9 mouse cellular contexts compared by ENCODE assay signal in genomic region chr12:102719552-102720315, GRCm38 (mm10). TPM values are rescaled to one million over a fixed set of nuclear protein-coding genes. Genes with fewer than 3 reads are reported as not detected.
DNase-seq lines count a peak whose midpoint lies in the region; ATAC-seq and TF ChIP-seq lines count a peak whose summit lies in the region.
"Had no signal": no experiment of that assay in that cellular context is flagged by ENCODE, and none has a peak within 500 bp of the region (broad histone marks: within the 10 kb centered on the region; RNA-seq: fewer than 3 reads in every experiment).

No protein-coding gene starts in this region.

- 26% methylated on average over 13 of the region's 13 CpGs for WGBS in heart, postnatal 0 days
- WGBS in limb, embryonic 12.5 days = 31% methylated on average over 13 of the region's 13 CpGs
- WGBS in neural tube, embryonic 14.5 days = 28% methylated on average over 13 of the region's 13 CpGs

- H3K9ac ChIP-seq in heart, postnatal 0 days (replicated peaks; ENCODE audit: low read depth, low read length) = no peak overlapping the region
- H3K9ac ChIP-seq in limb, embryonic 12.5 days (replicated peaks) = no peak overlapping the region
- H3K9ac ChIP-seq in neural tube, embryonic 14.5 days (replicated peaks; ENCODE audit: low read depth, low read length) = no peak overlapping the region

- H3K4me3 ChIP-seq in heart, postnatal 0 days (ENCODE audit: low read depth, low read length) = no peak overlapping the region
- no peak overlapping the region for H3K4me3 ChIP-seq in limb, embryonic 12.5 days (replicated peaks)
- no peak overlapping the region for H3K4me3 ChIP-seq in neural tube, embryonic 14.5 days (ENCODE audit: low read depth, low read length)

- no peak overlapping the region for H3K4me2 ChIP-seq in heart, postnatal 0 days (ENCODE audit: low read depth, low read length)
- peak overlapping the region; percentile 39 for H3K4me2 ChIP-seq in limb, embryonic 12.5 days
- H3K4me2 ChIP-seq in neural tube, embryonic 14.5 days (ENCODE audit: low read depth, low read length) = no peak overlapping the region

- ATAC-seq in cerebellum, adult (ENCODE audit: insufficient number of reproducible peaks, low FRiP score, low TSS enrichment) = 0 out of 2 replicates have a peak, but pooled peaks have one; percentile 31
- ATAC-seq in heart, postnatal 0 days (ENCODE audit: insufficient read depth, low read depth) = peak; percentile 77; the same call in 1 of the 2 replicates
- peak; percentile 50; the same call in 1 of the 2 replicates for ATAC-seq in limb, embryonic 12.5 days (ENCODE audit: insufficient number of reproducible peaks, insufficient read depth, low FRiP score, low TSS enrichment, low read depth)
- ATAC-seq in neural tube, embryonic 14.5 days (ENCODE audit: low read depth) = peak; percentile 89

- H3K27me3 ChIP-seq in heart, postnatal 0 days (ENCODE audit: control insufficient read depth, insufficient read depth, low read length) = no peaks in the 10 kb centered on the region
- no peaks in the 10 kb centered on the region for H3K27me3 ChIP-seq in limb, embryonic 12.5 days
- H3K27me3 ChIP-seq in neural tube, embryonic 14.5 days (ENCODE audit: control insufficient read depth, insufficient read depth, low read length) = no peaks in the 10 kb centered on the region

- H3K27ac ChIP-seq in heart, postnatal 0 days (ENCODE audit: low read depth) = no peak overlapping the region
- H3K27ac ChIP-seq in limb, embryonic 12.5 days = no peak overlapping the region
- no peak overlapping the region for H3K27ac ChIP-seq in neural tube, embryonic 14.5 days (ENCODE audit: low read depth, low read length)

- H3K36me3 ChIP-seq in heart, postnatal 0 days (replicated peaks; ENCODE audit: control insufficient read depth, insufficient read depth, low read length) = no peaks in the 10 kb centered on the region
- no peaks in the 10 kb centered on the region for H3K36me3 ChIP-seq in limb, embryonic 12.5 days
- no peaks in the 10 kb centered on the region for H3K36me3 ChIP-seq in neural tube, embryonic 14.5 days (ENCODE audit: control insufficient read depth, insufficient read depth, low read length)

- TF ChIP-seq EP300 in heart, postnatal 0 days (IDR thresholded peaks at IDR 0.05; ENCODE audit: low read depth) = no peak

- no peak for DNase-seq in cerebellum, adult 8-10 months
- DNase-seq in A20 (ENCODE audit: low read depth, low spot score) = peak; percentile 58
- peak; percentile 44 for DNase-seq in cerebellum, adult 9-11 months
- peak; percentile 59 for DNase-seq in heart, postnatal 0 days (ENCODE audit: low spot score)
- no peak for DNase-seq in frontal cortex, postnatal 36 days (ENCODE audit: low spot score in 2 of 2)

- peak; percentile 84 for TF ChIP-seq CTCF in heart, postnatal 0 days (IDR thresholded peaks at IDR 0.05; ENCODE audit: low read depth)

- no peaks in the 10 kb centered on the region for H3K4me1 ChIP-seq in heart, postnatal 0 days (ENCODE audit: control insufficient read depth, insufficient read depth)
- H3K4me1 ChIP-seq in limb, embryonic 12.5 days (replicated peaks) = peaks cover 9% of the 10 kb centered on the region
- H3K4me1 ChIP-seq in neural tube, embryonic 14.5 days (ENCODE audit: control insufficient read depth, insufficient read depth, low read length) = no peaks in the 10 kb centered on the region

- no peaks in the 10 kb centered on the region for H3K9me3 ChIP-seq in heart, postnatal 0 days (replicated peaks; ENCODE audit: control insufficient read depth, low read length)
- H3K9me3 ChIP-seq in limb, embryonic 12.5 days = no peaks in the 10 kb centered on the region
- no peaks in the 10 kb centered on the region for H3K9me3 ChIP-seq in neural tube, embryonic 14.5 days (ENCODE audit: control insufficient read depth, low read length)

RNA-seq across cellular contexts. Expression of gene Itpk1, which starts 15.0 kb away (rescaled TPM):
- 6.5 and 9.4 TPM in 2 replicates for total RNA-seq in heart, postnatal 0 days (2014; rRNA removed; ENCODE audit: low replicate concordance)
- 2.6 and 3.1 TPM in 2 replicates for polyA plus RNA-seq in heart, postnatal 0 days (2015; fragmentation: Nextera tagmentation; extraction: Ambion mirVana)
- polyA plus RNA-seq in limb, embryonic 12.5 days (2016; fragmentation: Nextera tagmentation; extraction: Ambion mirVana) = 8.9 and 9.8 TPM in 2 replicates
- polyA plus RNA-seq in neural tube, embryonic 14.5 days (2014; fragmentation: Nextera tagmentation; extraction: Ambion mirVana) = 34.8 and 40.6 TPM in 2 replicates

RNA-seq across cellular contexts. Expression of gene Moap1, which starts 23.7 kb away (rescaled TPM):
- total RNA-seq in heart, postnatal 0 days (2014; rRNA removed; ENCODE audit: low replicate concordance) = 1.2 TPM in 1 of 2 replicates, not detected in the other
- 11.3 and 11.6 TPM in 2 replicates for polyA plus RNA-seq in heart, postnatal 0 days (2015; fragmentation: Nextera tagmentation; extraction: Ambion mirVana)
- polyA plus RNA-seq in limb, embryonic 12.5 days (2016; fragmentation: Nextera tagmentation; extraction: Ambion mirVana) = 26.0 and 34.1 TPM in 2 replicates
- polyA plus RNA-seq in neural tube, embryonic 14.5 days (2014; fragmentation: Nextera tagmentation; extraction: Ambion mirVana) = 68.8 and 81.1 TPM in 2 replicates

RNA-seq across cellular contexts. Expression of gene Tmem251, which starts 23.8 kb away (rescaled TPM):
- 2.6 and 9.3 TPM in 2 replicates for total RNA-seq in heart, postnatal 0 days (2014; rRNA removed; ENCODE audit: low replicate concordance)
- 7.7 and 10.0 TPM in 2 replicates for polyA plus RNA-seq in heart, postnatal 0 days (2015; fragmentation: Nextera tagmentation; extraction: Ambion mirVana)
- 11.1 and 11.5 TPM in 2 replicates for polyA plus RNA-seq in limb, embryonic 12.5 days (2016; fragmentation: Nextera tagmentation; extraction: Ambion mirVana)
- 12.4 and 12.6 TPM in 2 replicates for polyA plus RNA-seq in neural tube, embryonic 14.5 days (2014; fragmentation: Nextera tagmentation; extraction: Ambion mirVana)

RNA-seq across cellular contexts. Expression of gene Gm28051, which starts 37.8 kb away (rescaled TPM):
- total RNA-seq in heart, postnatal 0 days (2014; rRNA removed; ENCODE audit: low replicate concordance) = not detected in 2 replicates
- not detected in 2 replicates for polyA plus RNA-seq in heart, postnatal 0 days (2015; fragmentation: Nextera tagmentation; extraction: Ambion mirVana)
- polyA plus RNA-seq in limb, embryonic 12.5 days (2016; fragmentation: Nextera tagmentation; extraction: Ambion mirVana) = not detected in 2 replicates
- not detected in 2 replicates for polyA plus RNA-seq in neural tube, embryonic 14.5 days (2014; fragmentation: Nextera tagmentation; extraction: Ambion mirVana)
- total RNA-seq: left cerebral cortex, postnatal 14 days had no signal

RNA-seq across cellular contexts. Expression of gene Gon7, which starts 37.9 kb away (rescaled TPM):
- total RNA-seq in heart, postnatal 0 days (2014; rRNA removed; ENCODE audit: low replicate concordance) = 1.8 and 5.7 TPM in 2 replicates
- polyA plus RNA-seq in heart, postnatal 0 days (2015; fragmentation: Nextera tagmentation; extraction: Ambion mirVana) = 17.2 and 20.5 TPM in 2 replicates
- 39.9 and 46.3 TPM in 2 replicates for polyA plus RNA-seq in limb, embryonic 12.5 days (2016; fragmentation: Nextera tagmentation; extraction: Ambion mirVana)
- 46.9 and 54.2 TPM in 2 replicates for polyA plus RNA-seq in neural tube, embryonic 14.5 days (2014; fragmentation: Nextera tagmentation; extraction: Ambion mirVana)

Comparison
In these comparisons a context has a peak if more than half of its experiments do, and no peak if none do; other contexts are left out.
1. DNase-seq: peak in A20 (single experiment), cerebellum, adult 9-11 months (single experiment) and heart, postnatal 0 days (single experiment); none in cerebellum, adult 8-10 months (single experiment) and frontal cortex, postnatal 36 days (0 of 2).
2. ATAC-seq: peak in every context shown above with its lines; median percentile 89 in neural tube, embryonic 14.5 days; 77 in heart, postnatal 0 days; 50 in limb, embryonic 12.5 days; 31 in cerebellum, adult.